Mouse (Mus musculus): ENCODE results near the gene Fam160b1. TPM values are rescaled to one million over a fixed set of nuclear protein-coding genes. Genes with fewer than 3 reads are reported as not detected.

Gene Fam160b1
- polyA plus RNA-seq, 1 experiment from 2014 or later, result 15.1 TPM

GRCm38 (mm10) chr19:57355451-57356251 lies 4.8 kb upstream of the Fam160b1 start:
- Histone ChIP-seq H3K27ac (replicated peaks in 1 of 2; ENCODE audit: control insufficient read depth in 1 of 2, insufficient read depth in 1 of 2, low read depth in 2 of 2, low read length in 2 of 2) (peak overlapping the region; percentile 67 to 74), H3K4me1 (ENCODE audit: control insufficient read depth in 2 of 2, insufficient read depth in 2 of 2, low read length in 2 of 2) (peaks cover 7 to 27% of the 10 kb centered on the region in 2 experiments), H3K4me3 (ENCODE audit: control insufficient read depth in 1 of 2, insufficient read depth in 1 of 2, low read depth in 1 of 2, low read length in 2 of 2) (no peak overlapping the region), H3K9me3 (ENCODE audit: control insufficient read depth, low read length) (no peaks in the 10 kb centered on the region), H3K4me2 (ENCODE audit: low read length) (peak overlapping the region; percentile 5), H3K27me3 (ENCODE audit: control insufficient read depth, insufficient read depth, low read length) (no peaks in the 10 kb centered on the region), H3K9ac (ENCODE audit: low read length) (no peak overlapping the region; the same call in 1 of the 2 replicates), H3K36me3 (ENCODE audit: control insufficient read depth, insufficient read depth, low read length) (no peaks in the 10 kb centered on the region)
- ATAC-seq (ENCODE audit: insufficient number of reproducible peaks, insufficient read depth, low FRiP score, low read depth), result no peak
- 75% methylated on average over 16 of the region's 16 CpGs for WGBS

GRCm38 (mm10) chr19:57356273-57356672 lies 4.2 kb upstream of the Fam160b1 start:
- Histone ChIP-seq H3K36me3 (ENCODE audit: control insufficient read depth, insufficient read depth, low read length) (no peaks in the 10 kb centered on the region), H3K9me3 (ENCODE audit: control insufficient read depth, low read length) (no peaks in the 10 kb centered on the region), H3K9ac (ENCODE audit: low read length) (no peak overlapping the region), H3K27ac (replicated peaks in 1 of 2; ENCODE audit: control insufficient read depth in 1 of 2, insufficient read depth in 1 of 2, low read depth in 2 of 2, low read length in 2 of 2) (peak overlapping the region; percentile 50 to 74), H3K4me2 (ENCODE audit: low read length) (no peak overlapping the region; the same call in 1 of the 2 replicates), H3K4me3 (ENCODE audit: control insufficient read depth in 1 of 2, insufficient read depth in 1 of 2, low read depth in 1 of 2, low read length in 2 of 2) (no peak overlapping the region), H3K27me3 (ENCODE audit: control insufficient read depth, insufficient read depth, low read length) (no peaks in the 10 kb centered on the region), H3K4me1 (ENCODE audit: control insufficient read depth in 2 of 2, insufficient read depth in 2 of 2, low read length in 2 of 2) (peaks cover 7 to 27% of the 10 kb centered on the region in 2 experiments)
- no peak for ATAC-seq (ENCODE audit: insufficient number of reproducible peaks, insufficient read depth, low FRiP score, low read depth)
- 59% methylated on average over 7 of the region's 7 CpGs for WGBS

GRCm38 (mm10) chr19:57357244-57357643 lies 3.2 kb upstream of the Fam160b1 start:
- ATAC-seq (ENCODE audit: insufficient number of reproducible peaks, insufficient read depth, low FRiP score, low read depth), result no peak
- Histone ChIP-seq H3K27me3 (ENCODE audit: control insufficient read depth, insufficient read depth, low read length) (no peaks in the 10 kb centered on the region), H3K36me3 (ENCODE audit: control insufficient read depth, insufficient read depth, low read length) (no peaks in the 10 kb centered on the region), H3K9me3 (ENCODE audit: control insufficient read depth, low read length) (no peaks in the 10 kb centered on the region), H3K9ac (ENCODE audit: low read length) (no peak overlapping the region), H3K4me3 (ENCODE audit: control insufficient read depth in 1 of 2, insufficient read depth in 1 of 2, low read depth in 1 of 2, low read length in 2 of 2) (no peak overlapping the region), H3K4me2 (ENCODE audit: low read length) (no peak overlapping the region), H3K27ac (replicated peaks in 1 of 2; ENCODE audit: control insufficient read depth in 1 of 2, insufficient read depth in 1 of 2, low read depth in 2 of 2, low read length in 2 of 2) (0 out of 4 replicates have a peak overlapping the region, but pooled peaks of 1 of the 2 experiments have one; percentile 4), H3K4me1 (ENCODE audit: control insufficient read depth in 2 of 2, insufficient read depth in 2 of 2, low read length in 2 of 2) (peaks cover 7 to 27% of the 10 kb centered on the region in 2 experiments)
- WGBS, result 82% methylated on average over 6 of the region's 6 CpGs

GRCm38 (mm10) chr19:57357811-57358210 lies 2.7 kb upstream of the Fam160b1 start:
- peak overlapping the region; percentile 38 for H3K4me2 ChIP-seq (ENCODE audit: low read length)
- no peaks in the 10 kb centered on the region for H3K9me3 ChIP-seq (ENCODE audit: control insufficient read depth, low read length)
- no peak overlapping the region for H3K4me3 ChIP-seq (ENCODE audit: control insufficient read depth in 1 of 2, insufficient read depth in 1 of 2, low read depth in 1 of 2, low read length in 2 of 2)
- no peak for ATAC-seq (ENCODE audit: insufficient number of reproducible peaks, insufficient read depth, low FRiP score, low read depth)
- no peaks in the 10 kb centered on the region for H3K36me3 ChIP-seq (ENCODE audit: control insufficient read depth, insufficient read depth, low read length)
- no peaks in the 10 kb centered on the region for H3K27me3 ChIP-seq (ENCODE audit: control insufficient read depth, insufficient read depth, low read length)
- no peak overlapping the region; the same call in 1 of the 2 replicates for H3K9ac ChIP-seq (ENCODE audit: low read length)
- peaks cover 9 to 30% of the 10 kb centered on the region in 2 experiments for H3K4me1 ChIP-seq (ENCODE audit: control insufficient read depth in 2 of 2, insufficient read depth in 2 of 2, low read length in 2 of 2)
- WGBS, result 81% methylated on average over 5 of the region's 5 CpGs
- H3K27ac ChIP-seq (replicated peaks in 1 of 2; ENCODE audit: control insufficient read depth in 1 of 2, insufficient read depth in 1 of 2, low read depth in 2 of 2, low read length in 2 of 2), result peak overlapping the region in 1 of 2 experiments; percentile 57; a peak in 2 of 4 replicates

GRCm38 (mm10) chr19:57358322-57358721 lies 2.2 kb upstream of the Fam160b1 start:
- Histone ChIP-seq H3K9ac (ENCODE audit: low read length) (no peak overlapping the region; the same call in 1 of the 2 replicates), H3K4me2 (ENCODE audit: low read length) (peak overlapping the region; percentile 38), H3K4me3 (ENCODE audit: control insufficient read depth in 1 of 2, insufficient read depth in 1 of 2, low read depth in 1 of 2, low read length in 2 of 2) (no peak overlapping the region), H3K9me3 (ENCODE audit: control insufficient read depth, low read length) (no peaks in the 10 kb centered on the region), H3K4me1 (ENCODE audit: control insufficient read depth in 2 of 2, insufficient read depth in 2 of 2, low read length in 2 of 2) (peaks cover 14 to 36% of the 10 kb centered on the region in 2 experiments), H3K36me3 (ENCODE audit: control insufficient read depth, insufficient read depth, low read length) (no peaks in the 10 kb centered on the region), H3K27ac (replicated peaks in 1 of 2; ENCODE audit: control insufficient read depth in 1 of 2, insufficient read depth in 1 of 2, low read depth in 2 of 2, low read length in 2 of 2) (peak overlapping the region in 1 of 2 experiments; percentile 57; a peak in 2 of 4 replicates), H3K27me3 (ENCODE audit: control insufficient read depth, insufficient read depth, low read length) (no peaks in the 10 kb centered on the region)
- ATAC-seq (ENCODE audit: insufficient number of reproducible peaks, insufficient read depth, low FRiP score, low read depth), result no peak
- 69% methylated on average over 12 of the region's 12 CpGs for WGBS

GRCm38 (mm10) chr19:57358836-57359598 lies 1.5 kb upstream of the Fam160b1 start:
- Histone ChIP-seq H3K4me2 (ENCODE audit: low read length) (peak overlapping the region; percentile 80), H3K4me1 (ENCODE audit: control insufficient read depth in 2 of 2, insufficient read depth in 2 of 2, low read length in 2 of 2) (peaks cover 17 to 42% of the 10 kb centered on the region in 2 experiments), H3K27ac (replicated peaks in 1 of 2; ENCODE audit: control insufficient read depth in 1 of 2, insufficient read depth in 1 of 2, low read depth in 2 of 2, low read length in 2 of 2) (peak overlapping the region in 1 of 2 experiments; percentile 57; a peak in 1 of 4 replicates)

GRCm38 (mm10) chr19:57359701-57360326 lies 666 bp upstream of the Fam160b1 start:
- no peaks in the 10 kb centered on the region for H3K9me3 ChIP-seq (ENCODE audit: control insufficient read depth, low read length)
- H3K4me1 ChIP-seq (ENCODE audit: control insufficient read depth in 2 of 2, insufficient read depth in 2 of 2, low read length in 2 of 2), result peaks cover 23 to 50% of the 10 kb centered on the region in 2 experiments
- H3K27me3 ChIP-seq (ENCODE audit: control insufficient read depth, insufficient read depth, low read length), result no peaks in the 10 kb centered on the region
- peak overlapping the region; percentile 73 for H3K9ac ChIP-seq (ENCODE audit: low read length)
- H3K27ac ChIP-seq (replicated peaks in 1 of 2; ENCODE audit: control insufficient read depth in 1 of 2, insufficient read depth in 1 of 2, low read depth in 2 of 2, low read length in 2 of 2), result peak overlapping the region; percentile 56 to 97
- peak overlapping the region; percentile 80 for H3K4me2 ChIP-seq (ENCODE audit: low read length)
- 30% methylated on average over 10 of the region's 10 CpGs for WGBS
- peak overlapping the region; percentile 43 to 85 for H3K4me3 ChIP-seq (ENCODE audit: control insufficient read depth in 1 of 2, insufficient read depth in 1 of 2, low read depth in 1 of 2, low read length in 2 of 2)
- H3K36me3 ChIP-seq (ENCODE audit: control insufficient read depth, insufficient read depth, low read length), result no peaks in the 10 kb centered on the region
- no peak for ATAC-seq (ENCODE audit: insufficient number of reproducible peaks, insufficient read depth, low FRiP score, low read depth)

More at GRCm38 (mm10) chr19:57358836-57359598, 1.5 kb upstream of the Fam160b1 start:
- Histone ChIP-seq H3K4me3 (ENCODE audit: control insufficient read depth in 1 of 2, insufficient read depth in 1 of 2, low read depth in 1 of 2, low read length in 2 of 2) (peak overlapping the region in 1 of 2 experiments; percentile 85; a peak in 1 of 4 replicates), H3K9ac (ENCODE audit: low read length) (peak overlapping the region; percentile 73; the same call in 1 of the 2 replicates), H3K27me3 (ENCODE audit: control insufficient read depth, insufficient read depth, low read length) (no peaks in the 10 kb centered on the region), H3K9me3 (ENCODE audit: control insufficient read depth, low read length) (no peaks in the 10 kb centered on the region), H3K36me3 (ENCODE audit: control insufficient read depth, insufficient read depth, low read length) (no peaks in the 10 kb centered on the region)
- WGBS, result 88% methylated on average over 20 of the region's 20 CpGs
- no peak for ATAC-seq (ENCODE audit: insufficient number of reproducible peaks, insufficient read depth, low FRiP score, low read depth)

All from heart, embryonic 14.5 days (tissue).